Comparison of ENCODE assay signal across 24 mouse cellular contexts in genomic region chr19:11321123-11321522, GRCm38 (mm10). TPM values are rescaled to one million over a fixed set of nuclear protein-coding genes. Genes with fewer than 3 reads are reported as not detected.
"Had no signal": no experiment of that assay in that cellular context is flagged by ENCODE, and none has a peak within 500 bp of the region (broad histone marks: within the 10 kb centered on the region; RNA-seq: fewer than 3 reads in every experiment).

No protein-coding gene starts in this region.

- DNase-seq: kidney, adult 11 months; kidney, adult 9 months; kidney, postnatal 36 days; layer of hippocampus, adult 9-11 months; liver; lung, adult 2 months; lung, postnatal 14 days; retina, postnatal 1 day; right cerebral cortex, postnatal 4 days; thymus, adult 2 months; thymus, postnatal 25 days had no signal

- H3K4me2 ChIP-seq: limb, embryonic 12.5 days; liver, embryonic 15.5 days; midbrain, embryonic 15.5 days; neural tube, embryonic 12.5 days; stomach, embryonic 15.5 days had no signal

- ATAC-seq: midbrain, embryonic 15.5 days had no signal

- H3K9ac ChIP-seq: limb, embryonic 12.5 days; liver, embryonic 15.5 days; midbrain, embryonic 15.5 days; neural tube, embryonic 12.5 days; stomach, embryonic 15.5 days had no signal

- H3K4me1 ChIP-seq: limb, embryonic 12.5 days; liver, embryonic 15.5 days; midbrain, embryonic 10.5 days; midbrain, embryonic 15.5 days; neural tube, embryonic 12.5 days; stomach, embryonic 15.5 days had no signal

- H3K27me3 ChIP-seq: limb, embryonic 12.5 days; liver, embryonic 15.5 days; midbrain, embryonic 15.5 days; neural tube, embryonic 12.5 days; stomach, embryonic 15.5 days had no signal

- H3K36me3 ChIP-seq: limb, embryonic 12.5 days; liver, embryonic 15.5 days; midbrain, embryonic 10.5 days; midbrain, embryonic 15.5 days; neural tube, embryonic 12.5 days; stomach, embryonic 15.5 days had no signal

- H3K4me3 ChIP-seq: limb, embryonic 12.5 days; liver, embryonic 15.5 days; midbrain, embryonic 10.5 days; midbrain, embryonic 15.5 days; neural tube, embryonic 12.5 days; stomach, embryonic 15.5 days had no signal

- H3K27ac ChIP-seq: kidney, postnatal 0 days; limb, embryonic 12.5 days; liver, embryonic 15.5 days; midbrain, embryonic 10.5 days; midbrain, embryonic 15.5 days; neural tube, embryonic 12.5 days; stomach, embryonic 15.5 days had no signal

- H3K9me3 ChIP-seq: liver, embryonic 15.5 days; midbrain, embryonic 10.5 days; midbrain, embryonic 15.5 days; neural tube, embryonic 12.5 days; stomach, embryonic 15.5 days had no signal

RNA-seq across cellular contexts. Expression of gene Ms4a14, which starts 6.9 kb away (rescaled TPM):
- total RNA-seq: layer of hippocampus, adult 18-20 months; neutrophil, adult 5-6 weeks had no signal
- polyA plus RNA-seq: limb, embryonic 12.5 days; liver, embryonic 15.5 days; midbrain, embryonic 10.5 days; neural tube, embryonic 12.5 days had no signal

RNA-seq across cellular contexts. Expression of gene Ms4a7, which starts 14.8 kb away (rescaled TPM):
- total RNA-seq: neutrophil, adult 5-6 weeks had no signal

RNA-seq across cellular contexts. Expression of gene Ms4a5, which starts 37.5 kb away (rescaled TPM):
- total RNA-seq: layer of hippocampus, adult 18-20 months; left cerebral cortex, postnatal 36 days; megakaryocyte, adult 5-6 weeks; monocyte, adult 5-6 weeks; neutrophil, adult 5-6 weeks had no signal
- polyA plus RNA-seq: kidney, postnatal 0 days; limb, embryonic 12.5 days; liver, embryonic 15.5 days; lung, adult 2 months; midbrain, embryonic 10.5 days; midbrain, embryonic 15.5 days; neural tube, embryonic 12.5 days; spleen, adult 2 months; stomach, embryonic 15.5 days; thymus, adult 2 months had no signal

RNA-seq across cellular contexts. Expression of gene Ms4a1, which starts 55.1 kb away (rescaled TPM):
- total RNA-seq: layer of hippocampus, adult 18-20 months; left cerebral cortex, postnatal 36 days had no signal
- polyA plus RNA-seq: limb, embryonic 12.5 days; liver, embryonic 15.5 days; midbrain, embryonic 10.5 days; midbrain, embryonic 15.5 days; neural tube, embryonic 12.5 days; stomach, embryonic 15.5 days had no signal
